Mouse (Mus musculus) kidney, postnatal 0 days (tissue): ENCODE measurements around the gene Olfr54. TPM values are rescaled to one million over a fixed set of nuclear protein-coding genes. Genes with fewer than 3 reads are reported as not detected.
A peak's percentile ranks its signal among the peaks of the same experiment; 100 is the strongest.

ENCODE experiments used
- ATAC-seq: fragments of 200-750 bp; cut with Nextera tagmentation; replicated peaks from 2 replicates; pipeline ENCODE4 v1.8.0; 2017; ENCODE audit warnings: low read depth, moderate number of reproducible peaks, moderate TSS enrichment, moderate library complexity; ENCODE audit not compliant: low FRiP score
- DNase-seq: peaks from one replicate; pipeline ENCODE4 v3.0.0-alpha.2; 2016; ENCODE audit warnings: low spot score
- H3K27ac ChIP-seq: fragments of 300-500 bp; sonication (generic); 2 replicates; pipeline ENCODE4 v1.5.1; 2014; ENCODE audit warnings: mild to moderate bottlenecking
- H3K27me3 ChIP-seq: fragments of 300-500 bp; sonication (generic); 2 replicates; pipeline ENCODE4 v1.6.1; 2014; ENCODE audit warnings: low read length, mixed read lengths; ENCODE audit not compliant: insufficient read depth
- H3K36me3 ChIP-seq: fragments of 300-500 bp; sonication (generic); 2 replicates; pipeline ENCODE4 v1.6.1; 2014; ENCODE audit warnings: low read length, mixed read lengths; ENCODE audit not compliant: insufficient read depth
- H3K4me1 ChIP-seq: fragments of 300-500 bp; sonication (generic); replicated peaks from 2 replicates; pipeline ENCODE4 v1.6.1; 2014; ENCODE audit warnings: antibody characterized with exemption, low read length, mixed read lengths; ENCODE audit not compliant: insufficient read depth
- H3K4me2 ChIP-seq: fragments of 300-500 bp; sonication (generic); 2 replicates; pipeline ENCODE4 v1.6.1; 2014; ENCODE audit warnings: mild to moderate bottlenecking, low read length, moderate library complexity, mixed read lengths
- H3K4me3 ChIP-seq: fragments of 300-500 bp; sonication (generic); replicated peaks from 2 replicates; pipeline ENCODE4 v1.5.1; 2014; ENCODE audit warnings: low read depth, low read length
- H3K9ac ChIP-seq: fragments of 300-500 bp; sonication (generic); 2 replicates; pipeline ENCODE4 v1.6.1; 2014; ENCODE audit warnings: low read depth, low read length
- H3K9me3 ChIP-seq: fragments of 300-500 bp; sonication (generic); replicated peaks from 2 replicates; pipeline ENCODE4 v1.6.1; 2016; ENCODE audit warnings: low read length, inconsistent platforms, mixed read lengths
- CTCF ChIP-seq: IDR thresholded peaks from 2 replicates; pipeline ENCODE4 v1.5.1; 2016; ENCODE audit warnings: antibody characterized with exemption, low read depth, mild to moderate bottlenecking, moderate library complexity
- WGBS: fragments of 180-500 bp; shearing (Covaris S2); extraction: QIAGEN DNeasy Blood & Tissue Kit; methylation state at CpG from one replicate; pipeline ENCODE4 v1.1.7; 2014; 5-methylcytosine and 5-hydroxymethylcytosine counted together
- polyA plus RNA-seq: library from polyadenylated mRNA; unstranded; fragments of >200 nt; fragmentation: Nextera tagmentation; extraction: Ambion mirVana; gene quantifications from 2 replicates; pipeline ENCODE4 v1.2.1, GENCODE M21; 2015

Gene Olfr54
- polyA plus RNA-seq: not detected in 2 replicates

GRCm38 (mm10) chr11:51013936-51014335, at the start of gene Olfr54:
TSS of gene Olfr54 (plus strand) at chr11:51014236.
- ATAC-seq (no peak), DNase-seq (no peak)
- Histone ChIP-seq H3K27ac (no peak within 1 kb of the TSS), H3K27me3 (no peaks in the 10 kb centered on the region), H3K36me3 (no peaks in the 10 kb centered on the region), H3K9me3 (no peaks in the 10 kb centered on the region), H3K4me1 (no peaks in the 10 kb centered on the region), H3K4me2 (no peak within 1 kb of the TSS), H3K9ac (no peak within 1 kb of the TSS), H3K4me3 (no peak within 1 kb of the TSS)
- 67% methylated on average over 1 of the region's 1 CpGs for WGBS
- no peak for TF ChIP-seq CTCF

GRCm38 (mm10) chr11:50964886-50965285, 49.1 kb upstream of the Olfr54 start:
- Histone ChIP-seq H3K4me2 (no peak overlapping the region), H3K36me3 (no peaks in the 10 kb centered on the region), H3K27ac (no peak overlapping the region), H3K9ac (no peak overlapping the region), H3K4me3 (no peak overlapping the region), H3K27me3 (no peaks in the 10 kb centered on the region), H3K4me1 (no peaks in the 10 kb centered on the region), H3K9me3 (no peaks in the 10 kb centered on the region)
- WGBS: 65% methylated on average over 2 of the region's 2 CpGs
- no peak for ATAC-seq
- no peak for TF ChIP-seq CTCF
- peak; percentile 42 for DNase-seq

GRCm38 (mm10) chr11:50966230-50966629, 47.8 kb upstream of the Olfr54 start, which contains the start of gene Olfr1378:
TSS of gene Olfr1378 (plus strand) at chr11:50966530.
- H3K4me1 ChIP-seq: no peaks in the 10 kb centered on the region
- H3K4me3 ChIP-seq: no peak within 1 kb of the TSS
- DNase-seq (no peak), ATAC-seq (no peak)
- WGBS: 87% methylated on average over 11 of the region's 11 CpGs
- no peak within 1 kb of the TSS for H3K27ac ChIP-seq
- no peaks in the 10 kb centered on the region for H3K36me3 ChIP-seq
- no peaks in the 10 kb centered on the region for H3K9me3 ChIP-seq
- TF ChIP-seq CTCF: no peak
- no peak within 1 kb of the TSS for H3K9ac ChIP-seq
- H3K4me2 ChIP-seq: no peak within 1 kb of the TSS
- H3K27me3 ChIP-seq: no peaks in the 10 kb centered on the region

GRCm38 (mm10) chr11:50977216-50977615, 36.8 kb upstream of the Olfr54 start:
- Histone ChIP-seq H3K4me1 (no peaks in the 10 kb centered on the region), H3K36me3 (no peaks in the 10 kb centered on the region), H3K4me3 (no peak overlapping the region), H3K27me3 (no peaks in the 10 kb centered on the region), H3K9ac (no peak overlapping the region), H3K9me3 (no peaks in the 10 kb centered on the region), H3K4me2 (no peak overlapping the region), H3K27ac (no peak overlapping the region)
- peak; percentile 32; the same call in 1 of the 2 replicates for TF ChIP-seq CTCF
- 77% methylated on average over 4 of the region's 4 CpGs for WGBS
- DNase-seq (no peak), ATAC-seq (no peak)

- Histone ChIP-seq H3K9ac (no peak within 1 kb of the TSS), H3K36me3 (no peaks in the 10 kb centered on the region), H3K4me2 (no peak within 1 kb of the TSS), H3K4me3 (no peak within 1 kb of the TSS), H3K4me1 (no peaks in the 10 kb centered on the region), H3K9me3 (no peaks in the 10 kb centered on the region), H3K27me3 (no peaks in the 10 kb centered on the region), H3K27ac (no peak within 1 kb of the TSS)
- TF ChIP-seq CTCF: no peak
- no peak for DNase-seq
- no peak for ATAC-seq
- WGBS: 65% methylated on average over 5 of the region's 5 CpGs
Measured at GRCm38 (mm10) chr11:50981667-50982066, 32.4 kb upstream of the Olfr54 start, which contains the start of gene Olfr1377. TSS of gene Olfr1377 (plus strand) at chr11:50981967.

GRCm38 (mm10) chr11:51003296-51003695, 10.7 kb upstream of the Olfr54 start, which contains the start of gene Olfr51:
TSS of gene Olfr51 (plus strand) at chr11:51003596.
- H3K27ac ChIP-seq: no peak within 1 kb of the TSS
- no peaks in the 10 kb centered on the region for H3K36me3 ChIP-seq
- DNase-seq (no peak), ATAC-seq (no peak)
- H3K4me3 ChIP-seq: no peak within 1 kb of the TSS
- H3K9ac ChIP-seq: no peak within 1 kb of the TSS
- H3K4me2 ChIP-seq: no peak within 1 kb of the TSS
- TF ChIP-seq CTCF: no peak
- no peaks in the 10 kb centered on the region for H3K9me3 ChIP-seq
- H3K27me3 ChIP-seq: no peaks in the 10 kb centered on the region
- WGBS: 83% methylated on average over 5 of the region's 5 CpGs
- no peaks in the 10 kb centered on the region for H3K4me1 ChIP-seq

- ATAC-seq (no peak), DNase-seq (no peak)
- no peak overlapping the region for H3K9ac ChIP-seq
- H3K4me3 ChIP-seq: no peak overlapping the region
- H3K4me2 ChIP-seq: no peak overlapping the region
- H3K4me1 ChIP-seq: no peaks in the 10 kb centered on the region
- no peaks in the 10 kb centered on the region for H3K27me3 ChIP-seq
- H3K9me3 ChIP-seq: no peaks in the 10 kb centered on the region
- H3K36me3 ChIP-seq: no peaks in the 10 kb centered on the region
- WGBS: 64% methylated on average over 5 of the region's 5 CpGs
- no peak for TF ChIP-seq CTCF
- H3K27ac ChIP-seq: no peak overlapping the region
Measured at GRCm38 (mm10) chr11:51011821-51012220, 2.2 kb upstream of the Olfr54 start.
